Mouse (Mus musculus) heart, embryonic 16.5 days (tissue): ENCODE data around the gene Mettl3. TPM values are rescaled to one million over a fixed set of nuclear protein-coding genes. Genes with fewer than 3 reads are reported as not detected.

ENCODE experiments used
- ATAC-seq: fragments of 200-750 bp; cut with Nextera tagmentation; replicated peaks from 2 replicates; pipeline ENCODE4 v1.8.0; 2017; ENCODE audit warnings: moderate number of reproducible peaks; ENCODE audit not compliant: insufficient read depth, low FRiP score; ENCODE audit errors: extremely low read depth
- H3K27ac ChIP-seq: fragments of 300-500 bp; sonication (generic); 2 replicates; pipeline ENCODE4 v1.5.1; 2014; ENCODE audit warnings: mild to moderate bottlenecking, low read length, control low read depth, moderate library complexity
- H3K27me3 ChIP-seq: fragments of 300-500 bp; sonication (generic); 2 replicates; pipeline ENCODE4 v1.6.1; 2014; ENCODE audit warnings: low read length, mixed read lengths; ENCODE audit not compliant: control insufficient read depth, insufficient read depth
- H3K36me3 ChIP-seq: fragments of 300-500 bp; sonication (generic); 2 replicates; pipeline ENCODE4 v1.6.1; 2014; ENCODE audit not compliant: control insufficient read depth, insufficient read depth
- H3K4me1 ChIP-seq: fragments of 300-500 bp; sonication (generic); 2 replicates; pipeline ENCODE4 v1.6.1; 2014; ENCODE audit warnings: low read length, mixed read lengths; ENCODE audit not compliant: control insufficient read depth, insufficient read depth
- H3K4me2 ChIP-seq: fragments of 300-500 bp; sonication (generic); 2 replicates; pipeline ENCODE4 v1.6.1; 2014; ENCODE audit warnings: low read depth, mild to moderate bottlenecking, control low read depth, low read length
- H3K4me3 ChIP-seq: fragments of 300-500 bp; sonication (generic); 2 replicates; pipeline ENCODE4 v1.5.1; 2014; ENCODE audit warnings: mild to moderate bottlenecking, control low read depth, low read length
- H3K9ac ChIP-seq: fragments of 300-500 bp; sonication (generic); 2 replicates; pipeline ENCODE4 v1.6.1; 2014; ENCODE audit warnings: low read length, control low read depth
- H3K9me3 ChIP-seq: fragments of 300-500 bp; sonication (generic); replicated peaks from 2 replicates; pipeline ENCODE4 v1.6.1; 2016; ENCODE audit warnings: low read length; ENCODE audit not compliant: control insufficient read depth
- WGBS: fragments of 180-500 bp; shearing (Covaris S2); extraction: QIAGEN DNeasy Blood & Tissue Kit; methylation state at CpG from one replicate; pipeline ENCODE4 v1.1.7; 2014; 5-methylcytosine and 5-hydroxymethylcytosine counted together
- polyA plus RNA-seq: library from polyadenylated mRNA; unstranded; fragments of >200 nt; fragmentation: Nextera tagmentation; extraction: Ambion mirVana; gene quantifications from 2 replicates; pipeline ENCODE4 v1.2.1, GENCODE M21; 2015

The Mettl3 gene
- polyA plus RNA-seq: 28.1 and 28.7 TPM in 2 replicates

DNA sequence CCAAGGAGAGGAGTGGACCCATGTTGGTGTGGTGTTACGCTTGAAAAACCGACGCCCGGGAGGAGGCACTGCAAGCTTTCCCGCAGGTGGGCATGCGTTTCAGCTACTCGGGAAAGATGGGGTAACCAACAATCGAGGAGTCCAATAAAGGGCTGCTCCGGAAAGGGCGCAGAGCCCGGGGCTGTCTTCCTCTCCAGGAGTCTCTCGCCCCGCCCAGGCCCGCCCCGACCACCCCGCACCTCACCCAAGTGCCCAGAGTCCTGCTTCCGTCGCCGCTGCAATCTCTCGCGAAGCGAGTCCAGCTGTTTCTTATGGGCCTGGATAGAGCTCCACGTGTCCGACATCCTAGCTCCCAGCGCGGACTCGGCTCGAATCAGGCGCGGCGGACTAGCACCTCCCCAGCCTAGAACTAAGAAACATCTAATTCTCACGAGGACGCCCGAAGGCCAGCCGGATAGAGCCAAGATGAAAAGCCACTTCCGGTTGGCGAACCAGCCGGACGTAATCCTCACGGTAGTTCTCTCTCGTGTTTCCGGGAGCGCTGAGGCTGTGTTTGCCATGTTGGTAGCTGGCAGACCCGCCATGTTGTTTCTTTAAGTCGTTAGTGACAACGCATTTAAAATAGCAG, at the start of gene Mettl3:
Mettl3 (minus strand) TSS at position 485 of the 628 bp plus-strand sequence.
- Histone ChIP-seq H3K27ac (peak within 1 kb of the TSS; percentile 97), H3K9ac (peak within 1 kb of the TSS; percentile 84), H3K4me2 (peak within 1 kb of the TSS; percentile 86), H3K27me3 (no peaks in the 10 kb centered on the region), H3K36me3 (peaks cover 4% of the 10 kb centered on the region), H3K4me1 (peaks cover 6% of the 10 kb centered on the region), H3K4me3 (peak within 1 kb of the TSS; percentile 91), H3K9me3 (no peaks in the 10 kb centered on the region)
- under 1% methylated on average over 46 of the region's 46 CpGs for WGBS
- peak; percentile 92 for ATAC-seq

DNA sequence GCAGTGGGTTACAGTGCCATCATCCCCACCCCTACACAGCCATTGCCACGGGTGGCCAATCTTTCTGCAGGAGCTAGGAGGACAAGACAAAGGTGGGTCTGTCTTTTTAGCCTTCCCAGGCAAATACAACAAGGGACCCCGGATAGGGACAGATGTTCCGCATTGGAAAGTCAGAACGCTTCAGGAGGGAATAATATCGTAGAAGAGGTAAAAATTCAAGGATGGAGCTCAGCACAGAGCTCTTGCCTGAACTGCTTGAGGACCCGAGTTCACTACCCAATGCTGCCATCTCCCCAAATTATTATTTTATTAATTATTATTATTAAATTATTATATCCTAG, 34.6 kb upstream of the Mettl3 start:
- H3K4me3 ChIP-seq: no peak overlapping the region
- H3K4me2 ChIP-seq: no peak overlapping the region
- no peaks in the 10 kb centered on the region for H3K36me3 ChIP-seq
- H3K27ac ChIP-seq: no peak overlapping the region
- H3K9ac ChIP-seq: no peak overlapping the region
- WGBS: 68% methylated on average over 6 of the region's 6 CpGs
- no peaks in the 10 kb centered on the region for H3K4me1 ChIP-seq
- peaks cover 2% of the 10 kb centered on the region; the same call in 1 of the 2 replicates for H3K9me3 ChIP-seq
- ATAC-seq: no peak
- peaks cover 4% of the 10 kb centered on the region; the same call in 1 of the 2 replicates for H3K27me3 ChIP-seq

DNA sequence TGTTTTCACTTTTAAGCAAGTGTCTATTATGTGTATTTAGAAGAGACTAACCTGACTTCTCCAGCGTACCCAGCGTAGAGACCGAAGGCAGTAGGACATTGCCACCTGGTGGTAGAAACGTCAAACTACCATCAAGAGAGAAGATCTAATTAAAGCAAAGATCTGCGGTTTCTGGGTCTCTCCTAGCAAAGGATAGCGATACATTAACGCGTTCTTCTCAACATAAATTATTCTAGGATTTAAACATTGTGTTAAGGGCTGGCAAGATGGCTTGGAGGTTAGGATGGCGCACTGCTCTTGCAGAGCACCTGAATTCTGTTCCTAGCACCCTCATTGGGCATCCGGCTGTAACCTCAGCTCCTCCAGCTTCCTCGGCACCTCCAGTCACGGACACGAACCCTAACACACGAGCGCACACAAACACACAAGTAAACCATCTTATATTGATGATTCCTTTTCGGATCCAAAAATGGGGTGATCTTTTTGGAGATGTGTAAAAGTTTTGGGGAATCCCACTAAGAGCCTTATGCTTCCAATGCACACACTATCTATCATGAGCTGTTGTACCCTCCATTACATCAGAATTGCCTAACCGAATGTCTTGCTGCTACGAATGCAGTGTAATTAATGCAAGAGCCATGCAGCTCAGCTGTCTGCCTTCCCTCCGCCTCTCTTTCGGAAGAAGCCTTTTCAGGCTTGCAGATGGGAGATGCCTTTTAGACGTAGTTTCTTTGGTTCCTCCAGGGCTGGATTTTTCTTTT, 34.0 kb upstream of the Mettl3 start:
- H3K4me3 ChIP-seq: peak overlapping the region; percentile 16; the same call in 1 of the 2 replicates
- H3K36me3 ChIP-seq: no peaks in the 10 kb centered on the region
- no peak for ATAC-seq
- WGBS: 28% methylated on average over 21 of the region's 21 CpGs
- no peak overlapping the region for H3K9ac ChIP-seq
- peak overlapping the region; percentile 35; the same call in 1 of the 2 replicates for H3K4me2 ChIP-seq
- H3K27me3 ChIP-seq: peaks cover 4% of the 10 kb centered on the region; the same call in 1 of the 2 replicates
- no peaks in the 10 kb centered on the region for H3K4me1 ChIP-seq
- H3K9me3 ChIP-seq: no peaks in the 10 kb centered on the region
- no peak overlapping the region for H3K27ac ChIP-seq

DNA sequence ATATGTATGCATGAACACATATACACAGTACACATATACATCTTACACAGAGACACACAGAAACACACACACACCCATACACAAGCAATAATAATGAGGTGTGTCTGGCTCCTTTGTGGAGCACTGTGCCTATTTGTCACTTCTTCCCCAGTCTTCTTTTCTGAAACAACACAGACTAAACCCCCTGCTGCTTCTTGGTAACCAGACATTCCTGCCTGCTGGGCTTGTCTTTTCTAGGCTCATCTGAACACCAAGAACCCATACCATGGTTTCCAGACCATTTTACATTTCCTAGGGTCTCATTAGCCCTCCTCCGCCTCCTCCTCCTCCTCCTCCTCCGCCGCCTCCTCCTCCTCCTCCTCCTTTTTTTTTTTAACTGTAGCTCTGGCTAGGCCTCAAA, 27.2 kb upstream of the Mettl3 start:
- Histone ChIP-seq H3K4me2 (no peak overlapping the region), H3K9me3 (no peaks in the 10 kb centered on the region), H3K4me1 (0 out of 2 replicates have a peak, but pooled peaks cover 2% of the 10 kb centered on the region), H3K27me3 (peaks cover 14% of the 10 kb centered on the region), H3K9ac (no peak overlapping the region), H3K4me3 (no peak overlapping the region), H3K36me3 (no peaks in the 10 kb centered on the region), H3K27ac (no peak overlapping the region)
- ATAC-seq: no peak
- 56% methylated on average over 3 of the region's 3 CpGs for WGBS

DNA sequence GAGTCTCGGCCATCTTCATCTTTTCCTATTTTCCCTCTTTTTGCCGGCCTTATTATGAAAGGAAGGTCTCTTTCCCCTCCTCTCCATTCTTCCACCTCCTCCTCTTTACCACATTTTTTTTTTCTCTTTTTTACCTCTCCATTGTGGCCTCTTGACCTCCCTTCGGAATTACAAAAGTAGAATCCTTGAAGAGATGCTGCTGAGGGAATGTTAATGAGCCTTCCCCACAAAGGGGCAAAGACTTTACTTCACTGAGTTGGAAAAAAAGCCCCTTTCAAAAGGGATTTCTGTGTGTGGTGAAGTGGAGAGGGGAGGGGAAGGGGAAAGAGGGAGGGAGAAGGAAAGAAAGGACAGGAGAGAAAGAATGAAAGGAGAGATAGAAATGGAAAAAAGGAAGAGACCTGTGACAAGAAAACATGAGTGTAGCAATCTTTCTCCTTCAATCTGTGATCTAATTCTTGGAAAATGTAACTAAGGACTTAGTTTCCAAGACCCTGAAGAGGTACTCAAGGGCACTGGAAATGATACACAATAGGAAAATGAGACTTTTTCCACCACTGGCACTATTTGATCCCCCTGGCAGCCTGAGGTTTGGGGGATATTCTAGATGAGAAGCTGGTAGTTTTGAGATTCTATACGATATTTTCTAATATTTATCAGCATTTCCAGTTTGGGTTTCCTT, 26.3 kb upstream of the Mettl3 start:
- Histone ChIP-seq H3K4me1 (0 out of 2 replicates have a peak, but pooled peaks cover 2% of the 10 kb centered on the region), H3K4me2 (no peak overlapping the region), H3K27me3 (peaks cover 23% of the 10 kb centered on the region), H3K4me3 (no peak overlapping the region), H3K9me3 (no peaks in the 10 kb centered on the region), H3K9ac (no peak overlapping the region), H3K27ac (no peak overlapping the region), H3K36me3 (no peaks in the 10 kb centered on the region)
- 31% methylated on average over 4 of the region's 4 CpGs for WGBS
- ATAC-seq: no peak

DNA sequence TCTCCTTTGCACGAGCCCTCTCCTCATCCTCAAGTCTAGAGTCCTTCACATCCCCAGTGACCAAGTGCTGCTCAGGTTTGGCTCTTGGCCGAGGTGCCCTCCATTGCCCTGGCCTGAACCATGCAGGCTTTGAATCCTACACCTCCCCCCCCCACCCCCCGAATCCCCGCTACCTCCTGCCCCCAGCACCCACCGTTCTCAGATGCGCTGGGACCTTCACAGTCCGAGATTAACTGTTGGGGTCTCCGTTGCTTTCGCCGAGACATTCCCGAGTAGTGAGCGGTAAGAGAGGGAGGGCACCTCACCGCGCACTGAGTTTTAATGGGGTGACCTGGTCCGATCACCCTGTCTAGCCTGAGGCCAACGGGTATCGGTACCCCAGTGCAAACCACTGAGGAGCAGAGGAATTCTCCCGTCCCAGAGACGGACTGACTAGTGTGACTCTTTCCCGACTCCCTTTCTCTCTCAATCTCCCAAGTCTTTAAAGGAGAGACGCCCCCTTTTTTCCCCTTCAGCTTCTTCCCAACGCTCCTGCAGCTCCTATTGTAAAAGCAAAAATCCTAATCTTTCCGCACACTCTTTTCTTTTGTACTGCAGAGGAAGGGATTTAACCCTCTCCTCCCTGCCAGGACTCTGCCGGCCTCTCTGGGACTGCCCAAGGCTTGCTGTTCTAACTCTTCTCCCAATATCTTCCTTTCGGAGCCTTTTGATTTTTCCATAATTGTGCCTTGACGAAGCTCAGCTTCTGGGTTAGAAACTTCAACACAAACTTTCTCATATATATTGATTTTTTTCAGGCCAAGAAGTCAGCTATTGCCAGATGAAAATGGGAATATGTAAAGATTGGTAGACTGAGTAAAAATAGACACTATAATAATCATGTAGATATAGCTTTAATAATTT, 23.2 kb upstream of the Mettl3 start, which contains the start of gene Sall2:
Sall2 (minus strand) TSS at position 853 of the 903 bp plus-strand sequence.
- WGBS: 3% methylated on average over 26 of the region's 26 CpGs
- Histone ChIP-seq H3K9me3 (no peaks in the 10 kb centered on the region), H3K27me3 (peaks cover 25% of the 10 kb centered on the region), H3K4me1 (0 out of 2 replicates have a peak, but pooled peaks cover 2% of the 10 kb centered on the region), H3K9ac (peak within 1 kb of the TSS; percentile 21; the same call in 1 of the 2 replicates), H3K4me2 (peak within 1 kb of the TSS; percentile 65), H3K36me3 (no peaks in the 10 kb centered on the region), H3K27ac (no peak within 1 kb of the TSS), H3K4me3 (peak within 1 kb of the TSS; percentile 42)
- ATAC-seq: no peak

DNA sequence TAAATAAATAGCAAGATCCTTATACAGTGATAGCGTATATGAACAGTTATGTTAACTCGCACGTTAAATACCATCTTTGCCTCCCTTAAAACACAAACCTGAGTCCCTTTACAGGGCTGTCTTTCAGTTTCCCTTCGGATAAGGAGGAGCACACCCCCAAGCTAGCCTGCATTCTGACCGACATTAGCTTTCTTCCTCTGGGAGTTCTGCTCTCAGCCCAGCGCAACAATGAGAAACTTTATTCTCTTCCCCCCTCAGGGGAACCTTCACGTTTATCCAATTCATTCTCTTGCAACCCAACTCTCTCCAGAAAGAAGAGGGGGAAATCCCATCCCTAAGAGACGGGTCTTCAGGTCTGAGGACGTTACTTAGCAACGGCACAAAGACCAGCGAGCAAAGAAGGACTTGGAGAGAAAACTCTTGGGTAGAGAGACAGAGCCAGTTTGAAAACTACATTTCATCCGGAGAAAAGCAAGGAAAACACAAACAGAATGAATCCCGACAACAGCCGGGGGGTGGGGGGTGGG, 22.5 kb upstream of the Mettl3 start:
- peak overlapping the region; percentile 42 for H3K4me3 ChIP-seq
- H3K27me3 ChIP-seq: peaks cover 25% of the 10 kb centered on the region
- H3K9me3 ChIP-seq: no peaks in the 10 kb centered on the region
- no peak overlapping the region for H3K27ac ChIP-seq
- no peaks in the 10 kb centered on the region for H3K36me3 ChIP-seq
- H3K4me2 ChIP-seq: peak overlapping the region; percentile 65
- H3K9ac ChIP-seq: peak overlapping the region; percentile 21; the same call in 1 of the 2 replicates
- ATAC-seq: no peak
- WGBS: 4% methylated on average over 14 of the region's 14 CpGs
- 0 out of 2 replicates have a peak, but pooled peaks cover 2% of the 10 kb centered on the region for H3K4me1 ChIP-seq

DNA sequence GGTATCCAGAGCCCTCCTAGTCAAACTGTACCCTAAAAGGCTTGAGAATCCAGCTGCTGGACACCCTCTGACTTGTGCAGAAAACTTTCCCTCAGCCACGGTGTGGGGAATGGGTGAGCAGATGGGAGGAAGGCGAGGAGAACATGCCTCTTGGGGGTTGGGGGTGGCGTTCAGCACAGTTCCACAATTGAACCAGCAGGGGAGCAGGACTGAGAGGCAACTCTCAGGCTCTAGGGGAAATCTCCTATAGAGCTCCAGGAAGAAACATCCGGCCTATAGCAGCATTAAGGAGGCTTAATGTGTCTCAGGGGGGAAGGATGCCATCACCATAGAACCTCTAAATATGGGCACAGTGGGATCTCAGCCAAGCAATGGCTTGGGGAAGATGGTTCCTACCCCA, 21.0 kb upstream of the Mettl3 start:
- Histone ChIP-seq H3K9ac (no peak overlapping the region), H3K27ac (no peak overlapping the region), H3K9me3 (no peaks in the 10 kb centered on the region), H3K4me2 (no peak overlapping the region), H3K4me3 (no peak overlapping the region), H3K36me3 (no peaks in the 10 kb centered on the region), H3K27me3 (peaks cover 23% of the 10 kb centered on the region), H3K4me1 (0 out of 2 replicates have a peak, but pooled peaks cover 2% of the 10 kb centered on the region)
- 14% methylated on average over 4 of the region's 4 CpGs for WGBS
- no peak for ATAC-seq
